Mouse (Mus musculus) cerebellum, adult 2 months (tissue): ENCODE measurements around the gene Cacna1d.

Experiments used
- CTCF ChIP-seq: fragments of 200-500 bp; IDR thresholded peaks from 2 replicates; pipeline ENCODE4 v1.5.1; 2011; ENCODE audit warnings: low read depth, mild to moderate bottlenecking, control low read depth, low read length, moderate library complexity, borderline replicate concordance; ENCODE audit not compliant: insufficient read depth
- POLR2A ChIP-seq: fragments of 200-500 bp; IDR thresholded peaks from 2 replicates; pipeline ENCODE4 v1.6.1; 2011; ENCODE audit warnings: low read length, control low read depth, borderline replicate concordance; ENCODE audit not compliant: insufficient read depth

- no peak for TF ChIP-seq POLR2A
- TF ChIP-seq CTCF, result no peak
Observed at GRCm38 (mm10) chr14:30272523-30272922, 218.7 kb downstream of the Cacna1d start.
